Mouse (Mus musculus) Patski (cell line): ENCODE measurements around the gene Cavin1. TPM values are rescaled to one million over a fixed set of nuclear protein-coding genes. Genes with fewer than 3 reads are reported as not detected.

Source experiments
- ATAC-seq: fragments of 100-300 bp; one replicate; pipeline ENCODE4 v1.8.0; 2021
- CTCF ChIA-PET: fragments of 350-600 bp; sonication (Branson Sonifier 250); formaldehyde crosslinking; loops from one replicate; lab custom pipeline; 2022; ENCODE audit warnings: inconsistent platforms; lab: Charles Lee
- POLR2A ChIA-PET: fragments of 350-600 bp; sonication (Branson Sonifier 250); formaldehyde crosslinking; loops from one replicate; lab custom pipeline; 2022; ENCODE audit warnings: antibody characterized with exemption, inconsistent platforms; lab: Charles Lee
- DNase-seq: peaks from one replicate; pipeline ENCODE4 v3.0.0-alpha.2; 2011; ENCODE audit warnings: low read depth, low spot score
- H3K27me3 ChIP-seq: fragments of 371-371 bp; one replicate; pipeline ENCODE4 v1.5.1; 2021
- CTCF ChIP-seq: fragments of 100-300 bp; IDR thresholded peaks from one replicate; pipeline ENCODE4 v1.5.1; 2021
- in situ Hi-C: fragments of 300-500 bp; cut with MboI; formaldehyde crosslinking; loops from 3 replicates; pipeline ENCODE4 v1.11.1; 2018; ENCODE audit warnings: low pct_unique_long_range_greater_than_20kb, mixed read lengths
- polyA plus RNA-seq: library from polyadenylated mRNA; unstranded; gene quantifications from one replicate; pipeline ENCODE4 v1.2.3, GENCODE M21; 2021

Gene Cavin1
- polyA plus RNA-seq, 1 experiment from 2014 or later: 211 TPM

DNA sequence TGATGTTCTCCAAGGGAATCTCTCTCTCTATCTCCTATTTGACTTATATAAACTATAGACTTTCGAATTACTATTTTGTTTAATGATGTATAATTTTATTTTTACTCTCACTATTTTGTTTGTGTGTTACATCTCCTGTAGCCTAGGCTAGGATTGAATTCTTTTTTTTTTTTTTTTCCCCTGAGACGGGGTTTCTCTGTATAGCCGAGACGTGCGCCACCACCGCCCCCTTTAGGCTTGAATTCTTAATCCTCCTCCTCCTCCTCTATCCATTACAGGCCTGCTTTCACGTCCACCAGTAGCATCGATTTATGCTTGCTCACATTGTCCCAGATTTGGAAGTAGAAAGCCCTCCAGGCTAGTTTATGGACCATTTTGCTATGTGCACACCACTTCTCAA is 11.4 kb upstream of the Cavin1 start:
- in situ Hi-C loops: loop anchor here (5.0 kb wide), 1 partner anchor 75 kb away; no protein-coding TSS in a partner anchor
- CTCF ChIA-PET: interaction anchor here (1.0 kb wide), 1 partner anchor 28 kb away, joined by 3 read pairs; no protein-coding TSS in a partner anchor
- no peaks in the 10 kb centered on the region for H3K27me3 ChIP-seq
- TF ChIP-seq CTCF: no peak
- POLR2A ChIA-PET: interaction anchor here (1.4 kb wide), 1 partner anchor 27 kb away, joined by 3 read pairs; no protein-coding TSS in a partner anchor
- DNase-seq (no peak), ATAC-seq (no peak)

DNA sequence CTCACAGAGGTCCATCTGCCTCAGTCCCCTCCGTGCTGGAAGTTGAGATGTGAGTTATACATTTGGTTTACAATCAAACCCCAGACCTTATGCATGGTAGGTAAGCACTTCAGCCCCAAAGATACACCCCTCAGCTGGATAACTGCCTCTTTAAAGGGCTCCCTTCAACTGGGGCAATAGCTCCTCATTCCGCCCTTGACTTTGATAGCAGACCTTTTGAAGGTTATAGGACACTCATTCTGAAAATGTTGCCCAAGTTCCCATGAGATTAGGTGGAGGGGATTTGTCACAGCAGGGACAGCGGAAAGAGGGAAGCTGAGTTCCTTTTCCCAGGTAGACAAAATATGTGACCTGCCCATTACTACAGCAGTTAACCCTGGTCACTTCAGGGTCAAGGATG is 10.5 kb upstream of the Cavin1 start:
- in situ Hi-C loops: loop anchor here (5.0 kb wide), 1 partner anchor 76 kb away; no protein-coding TSS in a partner anchor
- no peak for TF ChIP-seq CTCF
- POLR2A ChIA-PET: interaction anchor here (1.4 kb wide), 1 partner anchor 27 kb away, joined by 3 read pairs; no protein-coding TSS in a partner anchor
- H3K27me3 ChIP-seq: no peaks in the 10 kb centered on the region
- CTCF ChIA-PET: interaction anchor here (1.0 kb wide), 3 partner anchors 22 to 77 kb away, joined by 3 to 7 read pairs (median 3); no protein-coding TSS in a partner anchor
- ATAC-seq: no peak
- no peak for DNase-seq

DNA sequence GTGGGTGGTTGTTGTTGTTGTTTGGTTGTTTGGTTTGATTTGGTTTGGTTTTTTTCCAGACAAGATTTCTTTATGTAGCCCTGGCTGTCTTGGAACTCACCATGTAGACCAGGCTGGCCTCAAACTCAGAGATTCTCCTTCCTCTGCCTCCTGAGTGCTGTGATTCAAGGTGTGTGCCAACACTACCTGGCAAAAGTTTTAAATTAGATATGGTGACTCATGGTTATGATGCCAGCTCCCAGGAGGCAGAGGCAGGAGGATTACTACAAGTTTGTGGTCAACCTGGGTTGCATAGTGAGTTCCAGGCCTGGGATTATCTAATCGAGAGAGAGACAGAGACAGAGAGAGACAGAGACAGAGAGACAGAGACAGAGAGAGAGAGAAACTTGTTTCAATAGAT is 9.8 kb upstream of the Cavin1 start:
- in situ Hi-C loops: loop anchor here (5.0 kb wide), 1 partner anchor 77 kb away; no protein-coding TSS in a partner anchor
- ChIA-PET CTCF (interaction anchor here (1.0 to 1.8 kb wide), 3 partner anchors 22 to 78 kb away, joined by 3 to 13 read pairs (median 7); no protein-coding TSS in a partner anchor), POLR2A (interaction anchor here (0.7 kb wide), 1 partner anchor 92 kb away, joined by 6 read pairs; no protein-coding TSS in a partner anchor)
- no peak for ATAC-seq
- no peak for TF ChIP-seq CTCF
- DNase-seq: no peak
- no peaks in the 10 kb centered on the region for H3K27me3 ChIP-seq

DNA sequence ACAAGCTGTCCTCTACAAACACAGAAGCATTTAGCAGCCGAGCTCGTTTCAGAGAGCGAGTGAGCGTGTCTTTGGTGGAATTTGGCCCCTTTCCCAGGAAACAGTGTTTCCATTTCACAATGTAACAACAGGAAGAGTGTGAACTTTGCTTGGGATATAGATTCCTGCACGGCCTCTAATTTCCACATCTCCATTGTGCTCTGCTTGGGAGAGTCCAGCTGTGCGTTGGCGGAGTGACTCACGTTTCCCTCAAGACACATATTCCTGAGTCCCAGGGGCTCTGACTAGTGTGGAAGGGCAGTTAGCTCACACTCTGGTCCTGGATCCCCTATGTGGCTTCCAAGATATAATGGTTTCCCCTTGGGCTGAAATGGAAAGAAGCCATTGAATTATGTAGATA is 9.2 kb upstream of the Cavin1 start:
- in situ Hi-C loops: loop anchor here (5.0 to 10.0 kb wide), 3 partner anchors 32 to 195 kb away; partner anchors contain the start of genes Ccr10, Cntnap1 and Plekhh3
- ChIA-PET POLR2A (interaction anchor here (0.5 to 1.1 kb wide), 2 partner anchors 9 to 29 kb away, joined by 3 to 5 read pairs; no protein-coding TSS in a partner anchor), CTCF (interaction anchor here (0.7 to 1.8 kb wide), 8 partner anchors 9 to 90 kb away, joined by 3 to 13 read pairs (median 3); partner anchors contain the start of genes Cavin1 and Naglu)
- ATAC-seq: peak; percentile 57
- no peak for DNase-seq
- no peak for TF ChIP-seq CTCF
- H3K27me3 ChIP-seq: no peaks in the 10 kb centered on the region

DNA sequence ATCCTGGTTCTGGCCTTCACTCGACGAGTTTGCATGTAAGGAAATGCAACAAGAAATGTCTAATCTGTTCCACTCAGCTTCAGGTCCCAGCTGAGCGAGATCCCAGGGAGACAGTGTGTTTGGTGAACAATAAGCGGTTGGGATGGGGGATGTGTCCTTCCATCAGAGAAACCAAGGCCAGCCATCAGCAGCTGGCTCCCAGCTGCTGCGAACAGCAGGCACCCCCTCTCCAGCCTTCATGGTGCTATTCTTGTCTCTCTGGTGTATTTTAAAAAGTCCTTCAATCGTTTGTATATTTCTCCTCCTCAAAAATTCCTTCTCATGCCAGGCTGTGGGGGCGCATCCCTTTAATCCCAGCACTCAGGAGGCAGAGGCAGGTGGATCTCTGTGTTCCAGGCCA is 4.6 kb upstream of the Cavin1 start:
- ATAC-seq (no peak), DNase-seq (no peak)
- TF ChIP-seq CTCF: no peak
- POLR2A ChIA-PET: no interaction called here
- H3K27me3 ChIP-seq: no peaks in the 10 kb centered on the region
- in situ Hi-C loops: loop anchor here (5.0 to 10.0 kb wide), 2 partner anchors 37 to 200 kb away; partner anchors contain the start of genes Ccr10, Cntnap1 and Plekhh3
- CTCF ChIA-PET: interaction anchor here (1.7 kb wide), 1 partner anchor 23 kb away, joined by 4 read pairs; no protein-coding TSS in a partner anchor

DNA sequence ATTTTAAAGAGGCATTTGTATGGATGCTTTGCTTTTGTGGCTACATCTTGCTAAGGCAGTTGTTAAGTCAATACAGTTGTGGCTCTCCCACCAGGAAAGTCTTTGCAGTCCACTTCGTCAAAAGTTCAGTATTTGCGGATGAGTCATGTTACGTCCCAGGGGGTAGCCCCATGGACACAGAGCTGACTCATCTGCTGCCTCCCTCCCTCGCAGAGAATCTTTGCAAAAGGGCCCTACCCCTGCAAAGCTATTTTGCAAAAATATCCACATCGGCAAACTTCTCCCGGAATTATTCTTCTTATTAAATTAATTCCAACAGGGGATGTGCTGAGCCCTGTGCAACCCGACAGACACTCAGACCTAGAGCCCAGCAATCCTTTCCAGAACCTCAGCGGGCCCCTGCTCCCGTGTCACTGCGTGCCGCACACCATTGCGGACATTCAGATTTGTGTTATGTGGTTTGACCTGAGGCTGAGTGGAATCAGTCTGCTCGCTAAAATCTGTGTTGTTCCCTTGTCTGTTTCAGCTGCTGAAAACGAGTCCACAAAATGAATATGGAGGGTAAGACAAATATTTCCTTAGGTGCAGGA is 3.8 kb upstream of the Cavin1 start:
- ATAC-seq (no peak), DNase-seq (no peak)
- no peak for TF ChIP-seq CTCF
- in situ Hi-C loops: loop anchor here (10.0 kb wide), 1 partner anchor 200 kb away; the partner anchor contains the start of genes Ccr10, Cntnap1 and Plekhh3
- H3K27me3 ChIP-seq: no peaks in the 10 kb centered on the region
- CTCF ChIA-PET: interaction anchor here (0.9 to 1.7 kb wide), 3 partner anchors 24 to 86 kb away, joined by 3 to 4 read pairs (median 4); no protein-coding TSS in a partner anchor
- POLR2A ChIA-PET: interaction anchor here (0.7 kb wide), 2 partner anchors 31 to 146 kb away, joined by 3 read pairs; no protein-coding TSS in a partner anchor

DNA sequence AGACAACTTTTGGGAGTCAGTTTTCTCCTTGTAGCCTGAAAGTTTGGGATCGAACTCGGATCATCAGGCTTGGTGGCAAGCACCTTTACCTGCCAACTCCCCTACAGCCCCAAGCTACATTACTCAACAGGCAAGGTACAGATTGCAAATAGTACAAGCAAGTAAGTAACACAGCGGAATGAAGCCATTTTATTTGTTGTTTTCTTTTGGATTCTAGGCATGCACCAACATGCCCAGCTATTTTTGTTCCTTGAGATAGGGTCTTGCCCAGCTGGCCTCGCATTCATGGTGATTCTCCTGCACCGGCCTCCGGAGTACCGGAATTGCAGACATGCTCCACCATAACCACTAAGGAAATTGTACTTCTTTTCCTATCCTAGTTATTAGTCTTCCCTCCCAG is 2.6 kb upstream of the Cavin1 start:
- ChIA-PET POLR2A (no interaction called here), CTCF (interaction anchor here (0.7 kb wide), 1 partner anchor 17 kb away, joined by 3 read pairs; no protein-coding TSS in a partner anchor)
- DNase-seq: no peak
- H3K27me3 ChIP-seq: no peaks in the 10 kb centered on the region
- TF ChIP-seq CTCF: no peak
- in situ Hi-C loops: loop anchor here (10.0 kb wide), 1 partner anchor 202 kb away; the partner anchor contains the start of genes Ccr10, Cntnap1 and Plekhh3
- no peak for ATAC-seq

DNA sequence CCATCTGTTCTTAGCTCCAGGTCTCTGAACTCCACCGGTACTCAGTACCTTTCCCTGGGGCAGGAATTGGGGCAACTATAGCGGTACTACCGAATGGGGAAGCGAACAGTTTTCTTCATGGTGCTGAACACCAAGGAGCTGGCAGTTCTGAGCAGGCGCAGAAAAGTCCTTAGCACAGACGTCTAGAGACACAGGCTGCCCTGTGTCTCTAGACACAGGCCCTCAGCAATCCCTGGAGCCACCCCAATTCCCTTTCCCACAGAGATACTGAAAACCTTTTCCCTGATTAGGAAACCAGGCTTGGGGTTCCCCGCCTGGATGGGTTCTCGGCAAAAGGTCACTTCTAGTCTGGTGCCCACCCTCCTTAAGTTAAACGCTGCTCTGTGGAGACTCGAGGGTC is 768 bp upstream of the Cavin1 start:
- DNase-seq (no peak), ATAC-seq (no peak)
- H3K27me3 ChIP-seq: no peaks in the 10 kb centered on the region
- POLR2A ChIA-PET: interaction anchor here (0.8 kb wide), 1 partner anchor 8 kb away, joined by 3 read pairs; no protein-coding TSS in a partner anchor
- CTCF ChIA-PET: interaction anchor here (1.2 to 1.9 kb wide), 2 partner anchors 8 to 9 kb away, joined by 4 read pairs; no protein-coding TSS in a partner anchor
- no peak for TF ChIP-seq CTCF
- in situ Hi-C loops: loop anchor here (10.0 kb wide), 1 partner anchor 203 kb away; the partner anchor contains the start of genes Ccr10, Cntnap1 and Plekhh3

DNA sequence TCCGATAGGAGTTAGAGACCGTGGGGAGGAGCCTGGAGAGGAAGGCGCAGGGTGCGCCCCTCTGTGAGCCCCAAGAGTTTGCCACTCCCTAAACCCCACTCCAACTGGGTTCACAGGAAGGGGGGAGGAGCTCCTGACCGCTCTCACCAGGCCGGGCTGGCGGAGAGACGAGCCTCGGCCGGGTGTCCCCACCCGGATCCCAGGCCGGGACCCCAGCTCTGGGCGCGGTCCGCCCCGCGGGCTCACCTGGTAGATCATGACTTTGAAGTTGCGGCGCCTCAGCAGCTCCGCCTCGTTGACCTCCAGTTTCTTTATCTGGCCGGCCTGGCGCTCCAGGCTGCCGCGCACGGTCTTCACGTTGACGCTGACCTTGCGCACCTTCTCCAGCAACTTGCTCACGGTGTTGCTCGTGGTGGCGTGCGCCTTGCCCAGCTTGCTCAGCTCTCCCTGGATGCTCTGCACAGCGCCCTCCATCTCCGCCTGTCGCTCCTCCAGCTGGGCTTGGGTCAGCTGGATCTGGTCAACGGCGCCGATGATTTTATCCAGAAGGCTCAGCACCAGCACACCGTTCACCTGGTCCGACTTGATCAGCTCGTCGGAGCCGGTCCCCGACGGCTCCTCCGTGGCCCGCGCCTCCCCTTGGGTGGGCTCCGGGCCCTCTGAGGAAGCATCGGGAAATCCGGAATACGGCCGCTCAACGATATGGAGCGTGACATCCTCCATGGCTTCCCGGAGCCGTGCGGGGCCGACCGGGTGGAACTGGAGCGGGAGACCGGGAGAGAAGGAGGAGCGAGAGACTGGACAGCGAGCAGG is 737 bp downstream of the Cavin1 start:
- in situ Hi-C loops: loop anchor here (10.0 kb wide), 1 partner anchor 205 kb away; the partner anchor contains the start of genes Ccr10, Cntnap1 and Plekhh3
- DNase-seq (no peak), ATAC-seq (peak; percentile 44)
- H3K27me3 ChIP-seq: no peaks in the 10 kb centered on the region
- ChIA-PET CTCF (interaction anchor here (1.1 to 1.9 kb wide), 4 partner anchors 9 to 97 kb away, joined by 3 to 4 read pairs (median 4); no protein-coding TSS in a partner anchor), POLR2A (interaction anchor here (0.7 to 1.3 kb wide), 5 partner anchors 32 to 99 kb away, joined by 3 to 5 read pairs (median 3); partner anchors contain the start of gene Naglu)
- TF ChIP-seq CTCF: no peak
